Mouse (Mus musculus) C2C12 (cell line): ENCODE results near the gene Rere.

Source experiments
- CEBPB ChIP-seq: IDR thresholded peaks from one replicate; pipeline ENCODE4 v1.6.1; 2011; ENCODE audit warnings: low read depth, mild to moderate bottlenecking, control low read depth, moderate library complexity
- CTCF ChIP-seq: IDR thresholded peaks from one replicate; pipeline ENCODE4 v1.5.1; 2011; ENCODE audit not compliant: control insufficient read depth, insufficient read depth, insufficient read length
- MYOG ChIP-seq: IDR thresholded peaks from one replicate; pipeline ENCODE4 v1.6.1; 2011; ENCODE audit not compliant: control insufficient read depth, insufficient read length; ENCODE audit errors: extremely low read depth
- USF1 ChIP-seq: IDR thresholded peaks from one replicate; pipeline ENCODE4 v1.6.1; 2011; ENCODE audit warnings: low read depth, mild to moderate bottlenecking, control low read depth, moderate library complexity

DNA sequence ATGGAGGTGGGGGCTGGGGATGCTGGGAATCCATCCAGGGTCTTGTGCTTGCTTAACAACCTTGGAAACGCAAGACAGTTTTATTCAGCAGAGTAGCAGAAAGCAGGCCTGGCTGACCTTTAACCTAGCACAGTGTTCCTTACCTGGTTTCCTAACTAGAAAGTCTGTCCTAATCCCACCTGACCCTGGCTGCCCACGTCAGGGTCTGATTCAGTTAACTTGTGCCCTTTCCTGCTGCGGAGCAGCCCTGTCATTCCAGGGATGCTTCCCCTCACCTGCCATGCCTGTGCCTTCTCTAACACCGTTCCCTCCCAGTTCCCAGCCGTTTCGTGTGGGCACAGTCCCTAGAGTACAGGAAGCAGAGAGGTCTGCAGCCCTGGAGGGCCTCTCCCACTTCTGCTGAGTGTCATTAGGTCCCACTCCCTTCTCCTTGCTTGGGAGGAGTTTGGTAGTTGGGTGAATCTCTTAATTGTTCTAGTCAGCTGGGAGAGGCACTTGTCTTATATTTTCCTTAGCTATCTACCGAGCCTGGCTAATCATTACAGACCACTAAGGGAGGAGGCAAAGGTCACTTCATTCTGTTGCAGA, 290.8 kb downstream of the Rere start:
- no peak for TF ChIP-seq CTCF
- TF ChIP-seq CEBPB: no peak
- no peak for TF ChIP-seq USF1
- TF ChIP-seq MYOG: no peak
